Mouse (Mus musculus) MEL (cell line): ENCODE results near the gene Ern1.

Experiments
- CHD2 ChIP-seq: IDR thresholded peaks from 2 replicates; pipeline ENCODE4 v1.6.1; 2011; ENCODE audit warnings: low read length, improper control_type of control experiment
- CTCF ChIP-seq, 3 experiments: IDR thresholded peaks in 2 of 3; conservative IDR thresholded peaks in 1 of 3; 2 replicates each; pipeline ENCODE4 v1.5.1; 2011 to 2012; ENCODE audit warnings: low read length in 3 of 3, low read depth in 2 of 3, mild to moderate bottlenecking in 2 of 3, improper control_type of control experiment in 1 of 3, inconsistent platforms in 1 of 3, mixed read lengths in 1 of 3, moderate library complexity in 1 of 3; ENCODE audit not compliant: control insufficient read depth in 1 of 3, insufficient read depth in 1 of 3, poor library complexity in 1 of 3, severe bottlenecking in 1 of 3
- GATA1 ChIP-seq: IDR thresholded peaks from 2 replicates; pipeline ENCODE4 v1.6.1; 2011; ENCODE audit warnings: low read depth, low read length, improper control_type of control experiment
- HCFC1 ChIP-seq: IDR thresholded peaks from 2 replicates; pipeline ENCODE4 v1.6.1; 2012; ENCODE audit warnings: low read depth, mild to moderate bottlenecking, inconsistent platforms, low read length, improper control_type of control experiment, moderate library complexity
- JUND ChIP-seq: IDR thresholded peaks from 2 replicates; pipeline ENCODE4 v1.6.1; 2011; ENCODE audit warnings: low read depth, mild to moderate bottlenecking, improper control_type of control experiment, low read length
- POLR2A ChIP-seq, 2 experiments: IDR thresholded peaks; 2 replicates each; pipeline ENCODE4 v1.6.1; 2011 to 2012; ENCODE audit warnings: low read length in 2 of 2, mild to moderate bottlenecking in 2 of 2, control low read depth in 1 of 2, improper control_type of control experiment in 1 of 2, low read depth in 1 of 2, moderate library complexity in 1 of 2; ENCODE audit not compliant: control insufficient read depth in 1 of 2, insufficient read depth in 1 of 2, poor library complexity in 1 of 2
- POLR2AphosphoS2 ChIP-seq: IDR thresholded peaks from 2 replicates; pipeline ENCODE4 v1.6.1; 2011; ENCODE audit warnings: low read length, improper control_type of control experiment
- POLR2AphosphoS5 ChIP-seq: IDR thresholded peaks from 2 replicates; pipeline ENCODE4 v1.6.1; 2012; ENCODE audit warnings: low read depth, borderline replicate concordance, mild to moderate bottlenecking, inconsistent platforms, low read length, moderate library complexity, mixed read lengths
- RAD21 ChIP-seq: IDR thresholded peaks from 2 replicates; pipeline ENCODE4 v1.6.1; 2011; ENCODE audit warnings: mild to moderate bottlenecking, low read depth, low read length, improper control_type of control experiment
- USF1 ChIP-seq: IDR thresholded peaks from 2 replicates; pipeline ENCODE4 v1.6.1; 2014; ENCODE audit warnings: low read depth, mild to moderate bottlenecking, inconsistent platforms, low read length, improper control_type of control experiment, moderate library complexity
- ZC3H11A ChIP-seq: IDR thresholded peaks from 2 replicates; pipeline ENCODE4 v1.6.1; 2012; ENCODE audit warnings: low read depth, mild to moderate bottlenecking, inconsistent platforms, low read length, improper control_type of control experiment
- ZKSCAN1 ChIP-seq: IDR thresholded peaks from 2 replicates; pipeline ENCODE4 v1.6.1; 2012; ENCODE audit warnings: low read depth, mild to moderate bottlenecking, inconsistent platforms, low read length, improper control_type of control experiment, moderate library complexity
- ZNF384 ChIP-seq: IDR thresholded peaks from 2 replicates; pipeline ENCODE4 v1.6.1; 2012; ENCODE audit warnings: low read depth, mild to moderate bottlenecking, inconsistent platforms, low read length, improper control_type of control experiment

DNA sequence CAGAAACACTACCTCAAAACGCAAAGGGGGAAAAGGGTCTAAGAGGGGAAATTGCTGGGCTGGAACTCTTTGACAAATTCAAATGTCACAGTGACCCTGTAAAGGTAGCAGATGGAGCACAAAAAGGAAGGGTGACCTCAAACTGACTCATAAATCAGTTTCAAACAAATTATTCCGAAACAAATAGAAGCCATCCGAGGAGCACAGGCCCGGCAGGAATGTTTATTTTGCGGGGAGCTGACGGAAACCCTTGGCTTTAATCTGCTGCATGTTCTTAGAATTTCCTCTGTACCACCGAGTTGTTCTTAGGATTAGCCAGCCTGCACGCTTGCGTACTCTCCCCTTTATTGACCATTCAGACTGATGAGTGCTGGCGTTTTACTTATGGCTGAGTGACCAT, 2.4 kb upstream of the Ern1 start:
- TF ChIP-seq GATA1 = no peak
- no peak for TF ChIP-seq RAD21
- TF ChIP-seq POLR2AphosphoS5 = no peak
- TF ChIP-seq JUND = no peak
- no peak for TF ChIP-seq POLR2AphosphoS2
- no peak for TF ChIP-seq HCFC1
- no peak for TF ChIP-seq CTCF (IDR thresholded peaks at IDR 0.05 in 2 of 3, conservative IDR thresholded peaks at IDR 0.05 in 1 of 3; ENCODE audit: control insufficient read depth in 1 of 3, insufficient read depth in 1 of 3, low read depth in 2 of 3, low read length in 3 of 3, poor library complexity in 1 of 3, severe bottlenecking in 1 of 3)
- no peak for TF ChIP-seq ZKSCAN1
- TF ChIP-seq ZNF384 = no peak
- TF ChIP-seq CHD2 = no peak
- no peak for TF ChIP-seq ZC3H11A
- TF ChIP-seq POLR2A (IDR thresholded peaks at IDR 0.05; ENCODE audit: control insufficient read depth in 1 of 2, insufficient read depth in 1 of 2, low read depth in 1 of 2, low read length in 2 of 2, poor library complexity in 1 of 2) = no peak
- no peak for TF ChIP-seq USF1
